ENCODE assay signal across 23 mouse cellular contexts in genomic region chr6:95766566-95766965, GRCm38 (mm10). TPM values are rescaled to one million over a fixed set of nuclear protein-coding genes. Genes with fewer than 3 reads are reported as not detected.
DNase-seq lines count a peak whose midpoint lies in the region; ATAC-seq lines count a peak whose summit lies in the region.
"Had no signal": no experiment of that assay in that cellular context is flagged by ENCODE, and none has a peak within 500 bp of the region (broad histone marks: within the 10 kb centered on the region; RNA-seq: fewer than 3 reads in every experiment).

No protein-coding gene starts in this region.

- H3K4me2 ChIP-seq in liver, embryonic 11.5 days: no peak overlapping the region
- H3K4me2 ChIP-seq: embryonic facial prominence, embryonic 15.5 days; heart, embryonic 12.5 days; hindbrain, embryonic 14.5 days had no signal

- H3K27me3 ChIP-seq in liver, embryonic 11.5 days (replicated peaks; ENCODE audit: control insufficient read depth, insufficient read depth, low read length): no peaks in the 10 kb centered on the region
- H3K27me3 ChIP-seq: embryonic facial prominence, embryonic 15.5 days; heart, embryonic 12.5 days had no signal

- ATAC-seq in liver, embryonic 11.5 days (replicated peaks; ENCODE audit: low FRiP score): no peak
- ATAC-seq: CD4-positive, CD25-positive, alpha-beta regulatory T cell, adult 4 months; forebrain, embryonic 14.5 days had no signal

- no peak overlapping the region for H3K27ac ChIP-seq in liver, embryonic 11.5 days (ENCODE audit: low read depth, low read length)
- H3K27ac ChIP-seq: embryonic facial prominence, embryonic 15.5 days; forebrain, embryonic 10.5 days; gastrocnemius, adult 2 months; hindbrain, embryonic 10.5 days; hindbrain, embryonic 14.5 days had no signal

- no peak overlapping the region for H3K4me3 ChIP-seq in liver, embryonic 11.5 days (ENCODE audit: low read depth, low read length)
- H3K4me3 ChIP-seq: embryonic facial prominence, embryonic 15.5 days; erythroblast, embryonic 14.5 days; forebrain, embryonic 10.5 days; gastrocnemius, adult 2 months; heart, embryonic 12.5 days; hindbrain, embryonic 10.5 days had no signal

- H3K9ac ChIP-seq in liver, embryonic 11.5 days (ENCODE audit: low read depth, low read length): no peak overlapping the region
- H3K9ac ChIP-seq: embryonic facial prominence, embryonic 15.5 days; heart, embryonic 12.5 days; hindbrain, embryonic 14.5 days had no signal

- H3K4me1 ChIP-seq in liver, embryonic 11.5 days (replicated peaks; ENCODE audit: control insufficient read depth, insufficient read depth, low read length): no peaks in the 10 kb centered on the region
- H3K4me1 ChIP-seq: embryonic facial prominence, embryonic 15.5 days; forebrain, embryonic 10.5 days; heart, embryonic 12.5 days; hindbrain, embryonic 10.5 days had no signal

- no peaks in the 10 kb centered on the region for H3K9me3 ChIP-seq in liver, embryonic 11.5 days (ENCODE audit: control insufficient read depth, low read length)
- H3K9me3 ChIP-seq: embryonic facial prominence, embryonic 15.5 days; forebrain, embryonic 10.5 days; heart, embryonic 12.5 days; hindbrain, embryonic 10.5 days had no signal

- DNase-seq in liver (peak; percentile 5), 3T3-L1 (ENCODE audit: low read depth, low spot score) (peak; percentile 7), ES-CJ7 (ENCODE audit: low read depth, low spot score) (peak; percentile 51), ZHBTc4 (ENCODE audit: low read depth, low spot score) (peak; percentile 65)
- no peak for DNase-seq in liver, embryonic 11.5 days (ENCODE audit: low spot score)
- DNase-seq in adrenal gland, adult (ENCODE audit: inconsistent age in 2 of 2, low spot score in 1 of 2): no peak
- DNase-seq in spleen, postnatal 4 days (ENCODE audit: low spot score in 2 of 2): no peak
- DNase-seq: adrenal gland, adult 8-10 months; adrenal gland, postnatal 36 days; cerebellum, adult 11 months; cerebellum, adult 8-10 months; cerebellum, postnatal 14 days; embryo, embryonic 11 days; gastrocnemius, adult 2 months; gastrocnemius, postnatal 25 days had no signal

- 61% methylated on average over 4 of the region's 4 CpGs for WGBS in liver, embryonic 11.5 days

- H3K36me3 ChIP-seq in liver, embryonic 11.5 days (ENCODE audit: control insufficient read depth, insufficient read depth, low read length): no peaks in the 10 kb centered on the region
- H3K36me3 ChIP-seq: embryonic facial prominence, embryonic 15.5 days; forebrain, embryonic 10.5 days; heart, embryonic 12.5 days; hindbrain, embryonic 10.5 days had no signal

RNA-seq across cellular contexts. Expression of gene Suclg2, which starts 48.0 kb away (rescaled TPM):
- 83.0 and 92.7 TPM in 2 replicates for polyA plus RNA-seq in liver, embryonic 11.5 days (2014; fragmentation: Nextera tagmentation; extraction: Ambion mirVana)

Comparison
In these comparisons a context has a peak if more than half of its experiments do, and no peak if none do; other contexts are left out.
1. DNase-seq: peak in liver (single experiment), 3T3-L1 (single experiment), ES-CJ7 (single experiment) and ZHBTc4 (single experiment); none in liver, embryonic 11.5 days (single experiment), adrenal gland, adult (0 of 2) and spleen, postnatal 4 days (0 of 2).